Mouse (Mus musculus) midbrain, embryonic 13.5 days (tissue): ENCODE results near the gene Gnmt. TPM values are rescaled to one million over a fixed set of nuclear protein-coding genes. Genes with fewer than 3 reads are reported as not detected.

Experiments
- ATAC-seq: fragments of 200-750 bp; cut with Nextera tagmentation; 2 replicates; pipeline ENCODE4 v1.8.0; 2017; ENCODE audit warnings: mild to moderate bottlenecking, moderate TSS enrichment, moderate library complexity
- H3K27ac ChIP-seq: fragments of 300-500 bp; sonication (generic); 2 replicates; pipeline ENCODE4 v1.5.1; 2015; ENCODE audit warnings: inconsistent platforms, mild to moderate bottlenecking, moderate library complexity
- H3K27me3 ChIP-seq: fragments of 300-500 bp; sonication (generic); 2 replicates; pipeline ENCODE4 v1.6.1; 2015; ENCODE audit warnings: mild to moderate bottlenecking, inconsistent platforms
- H3K36me3 ChIP-seq: fragments of 300-500 bp; sonication (generic); 2 replicates; pipeline ENCODE4 v1.6.1; 2015; ENCODE audit warnings: mild to moderate bottlenecking, inconsistent platforms
- H3K4me1 ChIP-seq: fragments of 300-500 bp; sonication (generic); replicated peaks from 2 replicates; pipeline ENCODE4 v1.6.1; 2015; ENCODE audit warnings: inconsistent platforms
- H3K4me2 ChIP-seq: fragments of 300-500 bp; sonication (generic); replicated peaks from 2 replicates; pipeline ENCODE4 v1.6.1; 2015; ENCODE audit warnings: moderate library complexity, mild to moderate bottlenecking, inconsistent platforms
- H3K4me3 ChIP-seq: fragments of 300-500 bp; sonication (generic); replicated peaks from 2 replicates; pipeline ENCODE4 v1.5.1; 2015; ENCODE audit warnings: mild to moderate bottlenecking, inconsistent platforms
- H3K9ac ChIP-seq: fragments of 300-500 bp; sonication (generic); replicated peaks from 2 replicates; pipeline ENCODE4 v1.6.1; 2015; ENCODE audit warnings: mild to moderate bottlenecking, inconsistent platforms
- H3K9me3 ChIP-seq: fragments of 300-500 bp; sonication (generic); 2 replicates; pipeline ENCODE4 v1.6.1; 2016; ENCODE audit warnings: mild to moderate bottlenecking, inconsistent platforms
- WGBS: fragments of 180-500 bp; shearing (Covaris S2); methylation state at CpG from one replicate; pipeline ENCODE4 v1.1.7; 2015; 5-methylcytosine and 5-hydroxymethylcytosine counted together
- polyA plus RNA-seq: library from polyadenylated mRNA; unstranded; fragments of >200 nt; fragmentation: Nextera tagmentation; extraction: Ambion mirVana; gene quantifications from 2 replicates; pipeline ENCODE4 v1.2.1, GENCODE M21; 2015

Gnmt gene
- polyA plus RNA-seq, 1 experiment from 2014 or later = 0.81 TPM

DNA sequence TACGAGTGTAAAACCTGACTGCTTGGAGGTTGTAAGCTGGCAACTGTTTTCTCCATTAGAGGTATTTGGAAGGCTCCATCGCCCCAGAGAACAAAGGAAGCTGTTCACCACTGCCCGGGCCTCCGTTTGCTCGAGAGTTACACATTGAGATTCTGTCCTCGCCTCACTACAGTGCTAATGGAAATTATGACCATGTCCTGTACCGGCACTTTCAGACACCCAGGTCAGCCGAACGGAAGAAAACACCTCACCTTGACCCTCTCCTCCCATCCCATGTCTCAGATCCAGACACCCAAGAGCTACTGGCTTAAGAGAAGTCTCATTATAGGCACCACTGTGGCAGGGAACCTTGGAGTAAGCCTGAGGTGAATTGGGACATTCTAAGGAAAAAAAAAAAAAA is 15.1 kb downstream of the Gnmt start:
- Histone ChIP-seq H3K4me3 (no peak overlapping the region), H3K9me3 (no peaks in the 10 kb centered on the region), H3K4me2 (no peak overlapping the region), H3K27me3 (no peaks in the 10 kb centered on the region), H3K27ac (no peak overlapping the region), H3K36me3 (peaks cover 37% of the 10 kb centered on the region), H3K4me1 (peaks cover 19% of the 10 kb centered on the region), H3K9ac (no peak overlapping the region)
- ATAC-seq = no peak
- WGBS = 89% methylated on average over 9 of the region's 9 CpGs

DNA sequence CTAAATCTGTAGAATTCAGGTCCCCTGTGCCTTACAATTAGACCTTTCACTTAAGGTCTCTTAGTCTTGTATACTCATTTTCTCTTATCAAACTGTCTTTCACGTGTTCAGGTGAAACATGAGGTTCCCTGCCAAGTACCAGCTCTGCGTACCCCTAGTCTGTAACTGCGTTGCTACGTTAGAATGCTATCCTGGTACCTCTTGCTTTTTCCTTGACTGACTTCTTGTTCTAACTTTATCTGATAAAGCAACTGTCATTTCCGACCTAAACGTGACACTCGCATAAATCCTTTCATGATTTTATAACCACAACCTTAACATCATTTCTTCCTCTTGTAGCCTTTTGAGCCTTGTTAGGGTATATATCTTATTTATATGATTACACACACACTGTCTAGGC is 16.5 kb downstream of the Gnmt start:
- 79% methylated on average over 7 of the region's 7 CpGs for WGBS
- Histone ChIP-seq H3K4me2 (peak overlapping the region; percentile 100), H3K27me3 (no peaks in the 10 kb centered on the region), H3K27ac (no peak overlapping the region), H3K9me3 (no peaks in the 10 kb centered on the region), H3K4me1 (peaks cover 19% of the 10 kb centered on the region), H3K9ac (peak overlapping the region; percentile 93), H3K4me3 (peak overlapping the region; percentile 98), H3K36me3 (peaks cover 34% of the 10 kb centered on the region)
- ATAC-seq = no peak

DNA sequence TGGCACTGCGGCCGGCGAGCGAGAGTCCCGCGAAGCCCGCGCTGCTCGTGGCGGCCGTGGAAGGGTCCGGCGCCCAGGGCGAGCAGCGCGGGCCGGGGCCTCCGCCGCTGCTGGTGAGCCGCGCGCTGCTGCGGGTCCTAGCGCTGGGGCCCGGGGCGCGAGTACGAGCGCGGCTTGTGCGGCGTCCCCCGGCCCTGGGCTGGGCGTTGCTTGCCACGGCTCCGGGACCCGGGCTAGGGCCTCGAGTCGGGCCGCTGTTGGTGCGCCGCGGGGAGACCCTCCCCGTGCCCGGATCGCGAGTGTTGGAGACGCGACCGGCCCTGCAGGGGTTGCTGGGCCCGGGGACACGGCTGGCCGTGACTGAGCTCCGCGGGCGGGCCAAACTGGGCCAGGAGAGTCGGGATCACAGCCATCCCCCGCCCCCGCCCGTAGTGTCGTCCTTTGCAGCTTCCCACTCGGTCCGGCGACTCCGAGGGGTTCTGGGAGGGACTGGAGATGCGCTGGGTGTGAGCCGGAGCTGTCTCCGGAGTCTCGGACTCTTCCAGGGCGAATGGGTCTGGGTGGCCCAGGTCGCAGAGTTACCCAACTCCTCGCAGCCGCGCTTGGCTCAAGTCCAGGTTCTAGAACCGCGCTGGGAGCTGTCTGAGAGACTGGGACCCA is 17.2 kb downstream of the Gnmt start:
- H3K9me3 ChIP-seq = no peaks in the 10 kb centered on the region
- H3K36me3 ChIP-seq = peaks cover 29% of the 10 kb centered on the region
- peaks cover 22% of the 10 kb centered on the region for H3K4me1 ChIP-seq
- peak overlapping the region; percentile 93 for H3K9ac ChIP-seq
- ATAC-seq = peak; percentile 32
- under 1% methylated on average over 52 of the region's 76 CpGs for WGBS
- H3K27me3 ChIP-seq = no peaks in the 10 kb centered on the region
- peak overlapping the region; percentile 98 for H3K4me3 ChIP-seq
- peak overlapping the region; percentile 82 for H3K27ac ChIP-seq
- peak overlapping the region; percentile 100 for H3K4me2 ChIP-seq

DNA sequence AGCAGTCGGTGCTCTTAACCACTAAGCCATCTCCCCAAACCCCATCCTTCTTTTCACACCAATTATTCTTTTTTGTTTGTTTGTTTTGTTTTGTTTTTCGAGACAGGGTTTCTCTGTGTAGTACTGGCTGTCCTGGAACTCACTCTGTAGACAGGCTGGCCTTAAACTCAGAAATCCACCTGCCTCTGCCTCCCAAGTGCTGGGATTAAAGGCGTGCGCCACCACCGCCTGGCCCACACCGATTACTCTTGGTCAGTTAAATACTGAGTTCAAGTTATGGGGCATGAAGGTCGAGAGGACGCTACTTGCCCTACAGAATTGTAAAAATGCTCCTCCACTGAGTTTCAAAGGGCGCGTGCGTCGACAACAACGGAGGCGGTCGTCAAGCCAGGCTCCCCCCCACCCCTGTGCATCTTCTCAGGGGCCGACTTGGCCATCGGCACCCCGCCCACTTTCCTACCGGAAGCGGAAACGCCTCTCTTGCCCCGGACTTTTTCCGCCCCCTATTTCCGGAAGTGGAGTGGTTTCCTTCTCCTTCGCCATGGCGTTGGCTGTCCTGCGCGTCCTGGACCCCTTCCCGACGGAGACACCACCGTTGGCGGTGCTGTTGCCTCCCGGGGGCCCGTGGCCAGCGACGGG is 17.9 kb downstream of the Gnmt start, which contains the start of gene Pex6:
Gene Pex6 (plus strand): TSS at position 505 of the 639 bp plus-strand sequence.
- Histone ChIP-seq H3K27ac (peak within 1 kb of the TSS; percentile 82), H3K27me3 (no peaks in the 10 kb centered on the region), H3K9ac (peak within 1 kb of the TSS; percentile 93), H3K4me1 (peaks cover 26% of the 10 kb centered on the region), H3K4me3 (peak within 1 kb of the TSS; percentile 98), H3K36me3 (peaks cover 23% of the 10 kb centered on the region), H3K9me3 (no peaks in the 10 kb centered on the region), H3K4me2 (peak within 1 kb of the TSS; percentile 100)
- ATAC-seq = peak; percentile 93
- 8% methylated on average over 36 of the region's 36 CpGs for WGBS

DNA sequence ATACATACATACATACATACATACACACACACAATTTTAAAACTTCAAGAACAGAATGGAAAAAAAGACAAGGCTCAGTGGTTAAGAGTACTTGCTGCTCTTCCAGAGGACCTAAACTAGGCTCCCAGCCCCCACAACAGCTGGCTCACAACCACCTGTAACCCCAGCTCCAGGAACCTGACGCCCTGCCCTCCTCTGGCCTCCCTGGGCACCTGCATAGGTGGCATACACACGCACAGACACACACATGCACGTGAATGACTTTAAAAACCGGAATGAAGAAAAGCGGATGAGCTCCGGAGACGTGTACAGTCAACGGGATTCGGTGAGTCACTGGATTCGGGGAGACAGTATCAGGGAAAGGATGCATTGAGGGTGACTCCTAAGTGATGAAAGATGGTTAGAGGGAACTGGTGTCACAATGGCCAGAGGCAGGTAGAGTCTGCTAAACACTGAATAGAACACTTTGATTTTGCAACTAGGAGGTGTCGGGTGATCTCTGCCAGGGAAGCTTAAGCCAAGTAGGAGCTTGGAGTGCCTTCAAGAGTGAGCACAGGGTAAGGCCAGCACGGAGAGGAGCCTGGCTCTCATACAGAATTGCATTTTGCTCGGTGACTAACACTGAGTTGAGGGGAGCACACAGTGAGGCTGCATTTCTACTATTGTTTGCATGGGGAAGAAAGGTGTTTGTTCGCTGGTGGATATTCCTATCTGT is 22.4 kb downstream of the Gnmt start:
- no peak overlapping the region for H3K4me3 ChIP-seq
- ATAC-seq = no peak

DNA sequence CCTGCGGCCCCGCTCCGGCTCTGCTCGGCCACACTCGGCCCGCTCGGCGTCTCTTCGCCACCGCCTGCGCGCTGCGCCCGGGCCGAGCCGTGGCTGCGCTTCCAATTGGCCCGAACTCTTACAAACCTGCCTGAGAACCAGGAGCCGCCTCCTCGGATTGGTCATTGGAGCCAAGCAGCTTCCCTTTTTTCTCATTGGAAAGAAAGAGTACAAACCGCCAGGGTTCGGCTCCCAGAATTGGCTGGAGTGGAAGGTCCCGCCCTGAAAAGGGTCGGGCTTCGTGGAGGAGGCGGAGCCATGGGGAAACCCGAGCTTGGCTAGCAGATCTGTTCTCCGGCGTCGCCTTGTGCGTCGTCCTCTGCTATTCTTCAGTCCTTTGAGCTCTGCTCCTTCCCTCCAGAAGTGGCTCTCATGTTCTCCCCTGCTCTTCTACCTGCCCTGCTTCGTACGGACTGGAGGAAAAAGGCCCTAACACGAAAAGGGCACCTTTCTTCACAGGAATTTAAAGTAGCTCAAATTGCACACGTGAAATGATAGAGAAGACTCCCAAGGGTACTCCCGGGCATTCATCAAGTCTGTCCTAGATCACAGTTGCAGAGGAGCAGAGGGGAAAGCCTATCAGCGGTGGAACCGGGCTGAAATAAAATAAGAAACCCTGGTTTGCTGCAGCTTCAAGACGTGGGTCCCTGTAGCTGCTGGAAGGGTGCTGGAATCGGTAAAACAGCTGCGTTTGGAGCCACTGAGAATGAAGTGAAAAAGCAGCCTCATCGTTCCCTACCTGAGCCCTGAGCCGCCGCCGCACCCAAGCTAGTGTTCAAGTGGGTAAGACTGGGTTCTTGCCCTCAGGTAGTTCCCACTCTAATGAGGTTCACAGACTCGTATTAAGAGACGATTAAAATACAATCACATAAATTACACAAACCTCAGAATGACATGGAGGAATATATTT is 23.8 kb downstream of the Gnmt start, which contains the start of gene Ppp2r5d:
Gene Ppp2r5d (minus strand): TSS at position 225 of the 949 bp plus-strand sequence.
- H3K27ac ChIP-seq = peak within 1 kb of the TSS; percentile 93
- peaks cover 4% of the 10 kb centered on the region; the same call in 1 of the 2 replicates for H3K36me3 ChIP-seq
- peaks cover 48% of the 10 kb centered on the region for H3K4me1 ChIP-seq
- ATAC-seq = peak; percentile 96
- WGBS = 2% methylated on average over 48 of the region's 48 CpGs
- peak within 1 kb of the TSS; percentile 97 for H3K9ac ChIP-seq
- no peaks in the 10 kb centered on the region for H3K9me3 ChIP-seq
- H3K27me3 ChIP-seq = no peaks in the 10 kb centered on the region
- H3K4me2 ChIP-seq = peak within 1 kb of the TSS; percentile 82
- H3K4me3 ChIP-seq = peak within 1 kb of the TSS; percentile 91

More for the DNA sequence above, 22.4 kb downstream of the Gnmt start:
- no peaks in the 10 kb centered on the region for H3K27me3 ChIP-seq
- 95% methylated on average over 14 of the region's 14 CpGs for WGBS
- H3K9me3 ChIP-seq = no peaks in the 10 kb centered on the region
- no peaks in the 10 kb centered on the region for H3K36me3 ChIP-seq
- no peak overlapping the region for H3K4me2 ChIP-seq
- no peak overlapping the region for H3K9ac ChIP-seq
- peaks cover 40% of the 10 kb centered on the region for H3K4me1 ChIP-seq
- no peak overlapping the region for H3K27ac ChIP-seq

DNA sequence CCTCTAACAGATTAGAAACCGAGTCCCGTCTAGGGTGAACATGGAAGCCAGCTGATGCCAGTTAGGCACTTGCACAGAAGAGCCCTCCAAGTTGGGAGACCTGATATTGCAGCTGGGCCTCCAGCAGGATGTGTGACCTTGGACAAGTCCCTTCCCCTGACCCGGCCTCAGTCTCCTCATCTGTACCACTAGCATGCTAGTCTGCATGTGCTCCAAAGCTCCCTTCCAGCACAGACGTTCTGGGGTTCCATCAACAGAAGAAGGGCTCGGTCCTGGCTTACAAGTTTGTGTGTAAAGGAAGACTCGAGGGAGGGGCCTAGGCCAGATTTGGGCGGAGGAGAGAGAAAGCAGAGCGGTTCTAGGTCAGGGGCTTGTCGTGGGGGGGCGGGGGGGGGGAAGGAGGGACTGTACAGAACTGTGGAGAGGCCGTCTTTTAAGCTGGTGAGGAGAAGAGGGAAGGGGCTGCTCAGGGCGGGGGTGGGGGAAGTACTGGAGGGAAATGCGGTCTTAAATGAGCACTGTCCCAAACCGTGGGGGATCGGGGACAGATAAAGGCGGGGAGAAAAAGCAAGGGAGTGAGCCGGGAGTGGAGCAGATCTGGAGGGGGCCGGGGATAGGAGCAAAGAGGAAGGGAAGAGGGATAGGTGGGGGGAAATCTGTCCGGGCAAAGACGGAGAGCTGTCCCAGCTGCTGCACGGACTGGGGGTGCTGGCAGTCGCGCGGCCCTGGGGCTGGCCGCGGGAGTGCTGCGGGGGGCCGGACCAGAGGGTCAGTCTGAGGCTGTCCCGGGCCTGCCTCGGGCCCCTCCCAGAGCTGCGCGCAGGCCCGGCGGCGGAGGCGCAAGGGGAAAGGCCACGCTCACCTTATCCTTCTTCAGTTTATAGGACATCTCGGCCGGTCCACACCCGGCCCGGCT is 24.7 kb downstream of the Gnmt start:
- Histone ChIP-seq H3K36me3 (peaks cover 12% of the 10 kb centered on the region), H3K4me2 (peak overlapping the region; percentile 82), H3K27me3 (no peaks in the 10 kb centered on the region), H3K9ac (peak overlapping the region; percentile 97), H3K27ac (peak overlapping the region; percentile 86), H3K4me1 (peaks cover 48% of the 10 kb centered on the region), H3K9me3 (no peaks in the 10 kb centered on the region), H3K4me3 (peak overlapping the region; percentile 91)
- 5% methylated on average over 34 of the region's 41 CpGs for WGBS
- ATAC-seq = peak; percentile 84

DNA sequence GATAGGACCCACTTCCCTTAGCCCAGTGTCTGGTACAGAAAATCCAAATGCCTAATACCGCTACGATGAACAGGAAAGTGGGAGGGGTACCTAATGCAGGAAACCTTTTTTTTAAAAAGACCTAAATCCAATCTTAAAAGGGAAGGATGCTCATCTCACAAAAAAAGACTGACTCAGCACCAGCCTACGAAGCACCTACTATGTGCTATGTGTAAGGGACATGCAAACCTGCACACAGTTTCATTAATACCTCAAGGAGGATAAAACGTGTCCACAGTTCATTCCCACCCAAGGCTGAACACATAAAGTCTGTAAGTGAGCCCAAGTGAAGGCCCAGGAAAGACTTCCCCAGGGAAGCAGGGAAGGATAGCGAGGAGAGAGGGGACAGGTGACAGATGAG is 26.5 kb downstream of the Gnmt start:
- Histone ChIP-seq H3K9me3 (no peaks in the 10 kb centered on the region), H3K4me3 (peak overlapping the region; percentile 91; the same call in 1 of the 2 replicates), H3K36me3 (peaks cover 29% of the 10 kb centered on the region), H3K27me3 (no peaks in the 10 kb centered on the region), H3K4me1 (peaks cover 48% of the 10 kb centered on the region), H3K27ac (no peak overlapping the region), H3K9ac (peak overlapping the region; percentile 97), H3K4me2 (peak overlapping the region; percentile 82)
- ATAC-seq = no peak
- 95% methylated on average over 5 of the region's 5 CpGs for WGBS

DNA sequence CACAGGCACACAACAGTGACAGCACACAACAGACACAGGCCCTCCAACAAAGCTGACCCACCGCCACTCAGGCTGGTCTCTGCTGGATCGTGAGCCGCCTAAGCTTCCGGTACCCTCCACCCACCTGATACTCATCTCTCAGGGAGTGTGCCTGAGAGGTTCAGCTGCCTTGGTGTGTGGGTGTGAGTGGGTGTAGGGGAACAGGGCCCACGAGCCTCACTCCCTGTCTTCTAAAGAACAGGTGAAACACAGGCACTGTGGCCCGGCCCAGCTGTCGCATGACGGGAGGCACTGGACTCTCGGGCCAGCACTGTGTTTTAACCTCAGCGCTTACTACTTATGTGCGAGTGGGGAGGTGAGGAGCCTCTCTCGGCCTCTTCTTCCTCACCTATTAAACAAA is 26.9 kb downstream of the Gnmt start:
- WGBS = 89% methylated on average over 12 of the region's 12 CpGs
- peaks cover 48% of the 10 kb centered on the region for H3K4me1 ChIP-seq
- no peak for ATAC-seq

DNA sequence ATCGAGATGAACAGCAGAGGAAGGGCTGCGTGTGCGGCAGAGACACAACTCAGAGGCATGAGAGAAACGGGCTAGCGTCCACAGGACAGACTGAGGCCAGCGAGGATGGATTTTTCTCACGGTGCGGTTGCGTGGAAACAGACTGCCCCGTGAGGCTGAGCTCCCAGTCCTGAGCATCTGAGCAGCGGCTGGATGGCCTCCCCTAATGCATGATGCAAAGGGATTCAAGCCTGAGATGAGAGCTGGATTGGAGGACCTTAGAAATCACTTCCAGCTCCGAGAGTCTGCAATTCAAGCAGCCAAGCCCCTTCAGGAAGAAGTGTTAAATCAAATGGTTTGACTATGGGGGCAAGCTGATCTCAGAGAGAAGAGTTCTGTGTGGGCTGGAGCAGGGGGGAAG is 27.5 kb downstream of the Gnmt start:
- no peak overlapping the region; the same call in 1 of the 2 replicates for H3K4me2 ChIP-seq
- H3K4me1 ChIP-seq = peaks cover 42% of the 10 kb centered on the region
- 0 out of 2 replicates have a peak overlapping the region, but pooled peaks have one; percentile 19 for H3K27ac ChIP-seq
- no peak overlapping the region for H3K4me3 ChIP-seq
- 85% methylated on average over 12 of the region's 12 CpGs for WGBS
- no peak for ATAC-seq
- no peaks in the 10 kb centered on the region for H3K27me3 ChIP-seq
- no peaks in the 10 kb centered on the region for H3K9me3 ChIP-seq
- peaks cover 29% of the 10 kb centered on the region for H3K36me3 ChIP-seq
- peak overlapping the region; percentile 44; the same call in 1 of the 2 replicates for H3K9ac ChIP-seq

More for the DNA sequence above, 26.9 kb downstream of the Gnmt start:
- Histone ChIP-seq H3K27me3 (no peaks in the 10 kb centered on the region), H3K9me3 (no peaks in the 10 kb centered on the region), H3K27ac (no peak overlapping the region), H3K36me3 (peaks cover 29% of the 10 kb centered on the region), H3K4me2 (no peak overlapping the region), H3K4me3 (no peak overlapping the region), H3K9ac (peak overlapping the region; percentile 44)
